Mouse (Mus musculus) CH12.LX (cell line): ENCODE results near the gene Stard10.
A peak's percentile ranks its signal among the peaks of the same experiment; 100 is the strongest.

Source experiments
- IRF4 ChIP-seq: IDR thresholded peaks from 2 replicates; pipeline ENCODE4 v1.6.1; 2014; ENCODE audit warnings: low read depth, mild to moderate bottlenecking, inconsistent platforms, low read length, improper control_type of control experiment
- JUN ChIP-seq: IDR thresholded peaks from 2 replicates; pipeline ENCODE4 v1.6.1; 2011; ENCODE audit warnings: low read depth, mild to moderate bottlenecking, low read length, improper control_type of control experiment, moderate library complexity; ENCODE audit not compliant: insufficient read depth
- JUND ChIP-seq: conservative IDR thresholded peaks from 2 replicates; pipeline ENCODE4 v1.6.1; 2011; ENCODE audit warnings: low read depth, low read length, improper control_type of control experiment
- MAZ ChIP-seq: IDR thresholded peaks from 2 replicates; pipeline ENCODE4 v1.6.1; 2012; ENCODE audit warnings: low read depth, mild to moderate bottlenecking, inconsistent platforms, low read length, improper control_type of control experiment, moderate library complexity
- MYC ChIP-seq: IDR thresholded peaks from 2 replicates; pipeline ENCODE4 v1.6.1; 2011; ENCODE audit warnings: low read depth, mild to moderate bottlenecking, improper control_type of control experiment, low read length
- POLR2A ChIP-seq: IDR thresholded peaks from 2 replicates; pipeline ENCODE4 v1.6.1; 2011; ENCODE audit warnings: low read depth, mild to moderate bottlenecking, improper control_type of control experiment, low read length
- SMC3 ChIP-seq: IDR thresholded peaks from 2 replicates; pipeline ENCODE4 v1.6.1; 2011; ENCODE audit warnings: low read depth, low read length, improper control_type of control experiment

DNA sequence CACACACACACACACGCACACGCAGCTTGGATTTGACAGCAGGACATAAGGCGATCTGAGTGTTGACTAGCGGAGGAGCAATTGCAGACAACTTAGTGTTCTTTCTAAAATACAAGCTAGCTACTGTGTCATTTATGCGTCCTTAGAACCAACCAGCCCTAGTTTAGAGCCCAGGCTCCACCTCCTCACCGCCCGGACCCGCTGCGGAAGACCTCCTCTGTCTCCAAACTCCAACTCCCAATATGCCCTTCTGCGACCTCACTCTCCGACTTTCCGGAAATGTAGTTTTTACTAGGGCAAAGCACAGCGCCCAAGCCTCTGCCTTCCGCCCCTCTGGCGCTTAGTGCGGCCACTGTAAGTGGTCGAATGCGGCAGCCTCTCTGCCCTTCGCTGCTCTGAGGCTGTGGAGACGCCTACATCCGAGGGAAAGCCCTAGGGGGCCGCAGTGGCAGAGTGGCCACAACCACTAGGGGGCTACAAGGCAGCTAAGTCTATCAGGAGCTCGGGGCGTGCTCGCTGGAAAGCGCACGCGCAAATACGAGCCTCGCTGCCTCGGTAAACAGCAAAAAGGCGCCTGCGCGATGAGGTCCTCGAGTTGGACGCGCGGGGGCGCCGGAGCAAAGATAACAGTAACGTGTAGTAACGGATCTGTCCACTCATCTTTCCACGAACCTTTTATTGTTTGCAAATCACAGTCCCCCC, 6.4 kb upstream of the Stard10 start:
- TF ChIP-seq POLR2A = peak; percentile 83
- no peak for TF ChIP-seq JUN
- TF ChIP-seq IRF4 = peak; percentile 72
- no peak for TF ChIP-seq JUND
- peak; percentile 83 for TF ChIP-seq SMC3
- TF ChIP-seq MYC = peak; percentile 58
- TF ChIP-seq MAZ = peak; percentile 81
